Mouse (Mus musculus) hindbrain, embryonic 14.5 days (tissue): ENCODE data around the gene 5430427O19Rik. TPM values are rescaled to one million over a fixed set of nuclear protein-coding genes. Genes with fewer than 3 reads are reported as not detected.

Source experiments
- polyA plus RNA-seq: library from polyadenylated mRNA; unstranded; fragments of >200 nt; fragmentation: Nextera tagmentation; extraction: Ambion mirVana; gene quantifications from 2 replicates; pipeline ENCODE4 v1.2.1, GENCODE M21; 2014

5430427O19Rik gene
- polyA plus RNA-seq, 1 experiment from 2014 or later, result 0.15 TPM

Other genes with a start within 250 kb of the 5430427O19Rik start
- 11.1 and 14.8 TPM in 2 replicates for gene Gk, start 93.5 kb upstream of the 5430427O19Rik start, polyA plus RNA-seq
- not detected in 2 replicates for gene Samt3, start 173.8 kb downstream of the 5430427O19Rik start, polyA plus RNA-seq